Mouse (Mus musculus) hindbrain, embryonic 10.5 days (tissue): ENCODE results near the gene Tti1. TPM values are rescaled to one million over a fixed set of nuclear protein-coding genes. Genes with fewer than 3 reads are reported as not detected.

Experiments
- DNase-seq: peaks from one replicate; pipeline ENCODE4 v3.0.0-alpha.2; 2017; ENCODE audit warnings: low spot score
- H3K27ac ChIP-seq: fragments of 300-500 bp; sonication (generic); 2 replicates; pipeline ENCODE4 v1.5.1; 2016; ENCODE audit warnings: mild to moderate bottlenecking, moderate library complexity
- H3K27me3 ChIP-seq: fragments of 300-500 bp; sonication (generic); 2 replicates; pipeline ENCODE4 v1.6.1; 2016; ENCODE audit warnings: mild to moderate bottlenecking; ENCODE audit not compliant: poor library complexity, insufficient read depth, severe bottlenecking
- H3K36me3 ChIP-seq: fragments of 300-500 bp; sonication (generic); 2 replicates; pipeline ENCODE4 v1.6.1; 2016; ENCODE audit warnings: mild to moderate bottlenecking, moderate library complexity
- H3K4me1 ChIP-seq: fragments of 300-500 bp; sonication (generic); replicated peaks from 2 replicates; pipeline ENCODE4 v1.6.1; 2016; ENCODE audit warnings: mild to moderate bottlenecking
- H3K4me3 ChIP-seq: fragments of 300-500 bp; sonication (generic); 2 replicates; pipeline ENCODE4 v1.5.1; 2016; ENCODE audit warnings: mild to moderate bottlenecking, moderate library complexity
- H3K9me3 ChIP-seq: fragments of 300-500 bp; sonication (generic); 2 replicates; pipeline ENCODE4 v1.6.1; 2016; ENCODE audit warnings: mild to moderate bottlenecking, moderate library complexity
- WGBS: fragments of 180-500 bp; shearing (Covaris S2); methylation state at CpG from one replicate; pipeline ENCODE4 v1.1.7; 2016; 5-methylcytosine and 5-hydroxymethylcytosine counted together
- polyA plus RNA-seq: library from polyadenylated mRNA; unstranded; fragments of >200 nt; fragmentation: Nextera tagmentation; extraction: Ambion mirVana; gene quantifications from 2 replicates; pipeline ENCODE4 v1.2.1, GENCODE M21; 2016

Tti1 gene
- polyA plus RNA-seq, 1 experiment from 2014 or later: 36.5 TPM

DNA sequence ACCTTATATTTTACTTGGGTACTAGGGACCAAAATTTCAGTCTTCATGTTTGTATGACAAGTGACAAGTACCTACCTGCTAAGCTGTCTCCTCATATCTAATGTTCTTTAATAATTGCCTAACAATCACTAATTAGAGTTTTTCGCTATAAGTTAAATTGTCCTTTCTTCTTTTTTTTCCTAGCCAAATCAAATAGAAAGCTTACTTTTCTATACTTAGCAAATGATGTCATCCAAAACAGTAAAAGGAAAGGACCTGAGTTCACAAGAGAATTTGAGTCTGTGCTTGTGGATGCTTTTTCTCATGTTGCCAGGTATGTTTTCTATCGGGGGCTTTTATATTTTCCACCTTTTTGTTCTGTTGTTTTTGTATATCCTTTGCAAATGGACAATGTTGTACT lies 7.6 kb upstream of the Tti1 start:
- H3K36me3 ChIP-seq: peaks cover 60% of the 10 kb centered on the region
- 94% methylated on average over 2 of the region's 2 CpGs for WGBS
- no peak for DNase-seq
- no peaks in the 10 kb centered on the region for H3K27me3 ChIP-seq
- no peak overlapping the region for H3K4me3 ChIP-seq
- H3K27ac ChIP-seq: no peak overlapping the region
- peaks cover 9% of the 10 kb centered on the region for H3K4me1 ChIP-seq
- no peaks in the 10 kb centered on the region for H3K9me3 ChIP-seq

DNA sequence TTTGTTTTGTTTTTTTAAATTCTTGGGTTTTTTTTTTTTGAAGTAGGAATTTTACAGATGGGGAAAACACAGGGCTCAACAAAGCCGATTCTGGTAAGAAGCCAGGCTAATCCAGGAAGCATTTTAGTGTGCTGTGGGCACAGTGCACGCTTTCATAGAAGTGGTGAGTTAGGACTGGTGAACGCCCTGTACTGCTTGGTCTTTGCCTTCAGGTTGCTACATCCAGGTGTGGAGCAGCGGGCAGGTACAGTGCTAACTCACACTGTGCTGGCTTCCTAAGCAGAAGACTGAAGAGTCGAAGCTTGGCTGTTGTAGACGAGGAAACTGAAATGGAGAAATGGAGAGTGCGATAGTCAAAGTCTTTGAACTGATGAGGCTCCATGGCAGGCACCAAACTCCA lies 1.8 kb upstream of the Tti1 start:
- H3K36me3 ChIP-seq: peaks cover 27% of the 10 kb centered on the region
- no peak overlapping the region for H3K27ac ChIP-seq
- no peaks in the 10 kb centered on the region for H3K9me3 ChIP-seq
- peak overlapping the region; percentile 88 for H3K4me3 ChIP-seq
- 86% methylated on average over 7 of the region's 7 CpGs for WGBS
- peaks cover 44% of the 10 kb centered on the region for H3K4me1 ChIP-seq
- H3K27me3 ChIP-seq: no peaks in the 10 kb centered on the region
- DNase-seq: no peak

GRCm38 (mm10) chr2:158027855-158028353 lies 329 bp downstream of the Tti1 start:
- Histone ChIP-seq H3K9me3 (no peaks in the 10 kb centered on the region), H3K4me1 (peaks cover 44% of the 10 kb centered on the region), H3K36me3 (peaks cover 18% of the 10 kb centered on the region), H3K27ac (peak overlapping the region; percentile 96), H3K27me3 (no peaks in the 10 kb centered on the region), H3K4me3 (peak overlapping the region; percentile 88)
- no peak for DNase-seq
- WGBS: 4% methylated on average over 16 of the region's 16 CpGs

GRCm38 (mm10) chr2:158017330-158017729 lies 10.9 kb downstream of the Tti1 start:
- Histone ChIP-seq H3K9me3 (no peaks in the 10 kb centered on the region), H3K27me3 (no peaks in the 10 kb centered on the region), H3K4me3 (no peak overlapping the region), H3K36me3 (no peaks in the 10 kb centered on the region), H3K4me1 (no peaks in the 10 kb centered on the region), H3K27ac (no peak overlapping the region)
- 90% methylated on average over 4 of the region's 4 CpGs for WGBS
- no peak for DNase-seq

DNA sequence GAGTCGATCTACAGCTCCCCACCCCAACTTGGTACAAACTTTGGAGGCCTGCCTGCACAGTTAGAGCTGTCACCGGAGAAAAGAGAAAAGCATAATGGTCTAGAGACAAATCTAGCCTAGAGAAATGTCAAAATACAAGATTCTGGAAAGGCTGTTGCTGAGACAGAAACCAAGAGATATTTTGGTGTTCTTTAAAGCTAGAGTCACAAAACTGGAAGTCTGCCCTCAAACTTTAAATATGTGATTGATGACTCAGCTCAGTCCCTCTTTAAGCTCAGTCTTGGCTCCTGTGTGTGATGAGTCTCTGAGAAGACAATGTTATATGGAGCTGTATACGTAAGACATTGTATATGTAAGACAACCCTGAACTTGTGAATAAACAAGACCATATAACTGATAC lies 15.6 kb downstream of the Tti1 start:
- Histone ChIP-seq H3K27ac (no peak overlapping the region), H3K4me1 (no peaks in the 10 kb centered on the region), H3K36me3 (peaks cover 30% of the 10 kb centered on the region), H3K9me3 (no peaks in the 10 kb centered on the region), H3K27me3 (no peaks in the 10 kb centered on the region), H3K4me3 (no peak overlapping the region)
- DNase-seq: no peak
- 92% methylated on average over 3 of the region's 3 CpGs for WGBS

DNA sequence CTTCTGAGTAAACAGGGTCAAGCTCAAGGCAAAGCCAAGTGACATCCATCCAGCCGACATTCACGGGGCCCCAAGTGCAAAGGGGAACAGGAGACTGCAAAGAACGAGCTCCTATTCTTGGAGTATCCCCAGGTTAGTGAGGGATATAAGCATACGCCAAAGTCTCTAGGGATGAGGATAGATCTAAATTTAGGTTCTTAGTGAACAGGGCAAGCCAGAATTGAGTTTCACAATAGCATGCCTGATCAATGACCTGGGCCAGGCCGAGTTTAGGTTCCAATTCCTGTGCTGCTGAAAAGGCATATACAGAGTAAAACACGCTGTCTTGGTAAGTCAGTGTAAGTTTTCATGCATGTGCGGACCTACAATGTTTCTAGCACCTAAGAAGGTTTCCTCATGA lies 18.9 kb downstream of the Tti1 start:
- Histone ChIP-seq H3K9me3 (no peaks in the 10 kb centered on the region), H3K36me3 (peaks cover 63% of the 10 kb centered on the region), H3K27me3 (no peaks in the 10 kb centered on the region), H3K4me1 (no peaks in the 10 kb centered on the region), H3K27ac (no peak overlapping the region), H3K4me3 (no peak overlapping the region)
- DNase-seq: no peak
- 93% methylated on average over 7 of the region's 7 CpGs for WGBS

GRCm38 (mm10) chr2:158005641-158006040 lies 22.6 kb downstream of the Tti1 start:
- DNase-seq: no peak
- Histone ChIP-seq H3K4me1 (no peaks in the 10 kb centered on the region), H3K9me3 (no peaks in the 10 kb centered on the region), H3K27ac (no peak overlapping the region), H3K36me3 (peaks cover 74% of the 10 kb centered on the region), H3K4me3 (no peak overlapping the region), H3K27me3 (no peaks in the 10 kb centered on the region)
- 97% methylated on average over 4 of the region's 4 CpGs for WGBS

- Histone ChIP-seq H3K9me3 (no peaks in the 10 kb centered on the region), H3K27ac (no peak overlapping the region), H3K36me3 (peaks cover 72% of the 10 kb centered on the region), H3K4me1 (no peaks in the 10 kb centered on the region), H3K27me3 (no peaks in the 10 kb centered on the region), H3K4me3 (no peak overlapping the region)
- 87% methylated on average over 6 of the region's 6 CpGs for WGBS
- no peak for DNase-seq
These were observed 23.6 kb downstream of the Tti1 start for GRCm38 (mm10) chr2:158004620-158005019.

DNA sequence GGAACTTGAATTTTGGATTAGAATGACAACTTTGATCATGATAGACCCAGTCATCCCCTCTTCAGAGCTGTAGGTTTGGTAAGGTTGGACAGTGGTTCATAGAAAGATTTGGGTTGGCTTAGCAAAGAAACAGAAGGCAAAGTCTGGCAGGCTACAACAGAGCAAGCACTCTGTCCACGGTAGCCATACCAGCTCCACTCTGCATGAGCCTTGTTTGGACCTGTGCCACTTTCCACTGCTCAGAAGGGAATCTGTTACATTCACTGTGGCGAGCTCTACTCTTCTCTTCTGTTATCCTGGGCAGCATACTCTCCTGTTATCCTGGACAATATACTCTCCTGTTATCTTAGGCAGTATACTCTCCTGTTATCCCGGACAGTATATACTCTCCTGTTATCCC lies 29.4 kb downstream of the Tti1 start:
- 93% methylated on average over 3 of the region's 3 CpGs for WGBS

GRCm38 (mm10) chr2:157992501-157992900 lies 35.7 kb downstream of the Tti1 start:
- no peaks in the 10 kb centered on the region for H3K27me3 ChIP-seq
- H3K27ac ChIP-seq: no peak overlapping the region
- H3K4me3 ChIP-seq: no peak overlapping the region
- no peak for DNase-seq
- WGBS: 94% methylated on average over 4 of the region's 4 CpGs
- H3K36me3 ChIP-seq: peaks cover 87% of the 10 kb centered on the region
- H3K4me1 ChIP-seq: peaks cover 11% of the 10 kb centered on the region
- no peaks in the 10 kb centered on the region for H3K9me3 ChIP-seq

More for the DNA sequence above, 29.4 kb downstream of the Tti1 start:
- H3K36me3 ChIP-seq: peaks cover 68% of the 10 kb centered on the region
- H3K27me3 ChIP-seq: no peaks in the 10 kb centered on the region
- no peaks in the 10 kb centered on the region for H3K4me1 ChIP-seq
- DNase-seq: no peak
- no peak overlapping the region for H3K27ac ChIP-seq
- H3K4me3 ChIP-seq: no peak overlapping the region
- H3K9me3 ChIP-seq: no peaks in the 10 kb centered on the region

DNA sequence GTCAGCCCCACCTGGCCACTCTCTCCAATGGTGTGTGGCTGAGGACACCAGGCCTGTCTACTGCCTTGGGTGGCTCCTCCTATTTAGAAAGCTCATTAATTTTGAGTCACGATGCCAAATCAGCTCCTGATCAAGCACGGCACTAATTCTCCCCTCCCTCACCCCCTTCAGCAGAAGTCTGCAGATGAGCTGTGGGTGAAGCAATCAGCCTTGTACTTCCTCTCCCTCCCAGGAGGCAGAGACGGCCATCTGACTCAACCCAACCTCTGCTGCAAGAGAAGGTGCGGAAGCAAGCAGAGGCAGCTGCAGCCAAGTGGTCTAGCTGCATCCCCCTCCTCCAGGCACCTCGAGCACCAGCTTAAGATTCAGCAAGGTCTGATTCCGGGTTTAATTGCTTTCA lies 37.2 kb downstream of the Tti1 start:
- H3K27me3 ChIP-seq: no peaks in the 10 kb centered on the region
- peaks cover 16% of the 10 kb centered on the region for H3K4me1 ChIP-seq
- H3K27ac ChIP-seq: no peak overlapping the region
- no peak overlapping the region for H3K4me3 ChIP-seq
- H3K9me3 ChIP-seq: no peaks in the 10 kb centered on the region
- H3K36me3 ChIP-seq: peaks cover 80% of the 10 kb centered on the region
- 80% methylated on average over 6 of the region's 6 CpGs for WGBS
- no peak for DNase-seq

DNA sequence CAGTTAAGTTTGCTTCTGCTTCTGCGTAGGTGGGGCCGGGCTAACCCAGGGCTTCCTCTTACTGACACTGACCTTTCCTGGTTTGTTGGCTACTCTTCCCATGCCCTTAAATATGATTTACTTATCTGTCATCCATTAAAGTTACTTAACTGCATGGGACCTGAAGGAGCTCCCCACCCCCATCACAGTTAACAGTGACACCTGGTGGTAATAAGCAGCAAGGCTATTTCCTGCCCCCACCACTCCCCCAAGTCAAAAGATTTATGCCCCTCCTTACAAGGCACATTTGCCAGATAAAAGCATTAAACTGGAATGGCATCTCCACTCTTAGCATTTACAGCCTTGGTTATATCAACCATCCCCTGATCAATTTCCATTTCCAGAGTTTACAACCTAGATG lies 38.3 kb downstream of the Tti1 start:
- Histone ChIP-seq H3K36me3 (peaks cover 73% of the 10 kb centered on the region), H3K4me3 (no peak overlapping the region), H3K9me3 (no peaks in the 10 kb centered on the region), H3K27ac (no peak overlapping the region), H3K27me3 (no peaks in the 10 kb centered on the region), H3K4me1 (peaks cover 16% of the 10 kb centered on the region)
- WGBS: 85% methylated on average over 2 of the region's 2 CpGs
- DNase-seq: no peak

GRCm38 (mm10) chr2:157988416-157989190 lies 39.6 kb downstream of the Tti1 start:
- no peak overlapping the region for H3K27ac ChIP-seq
- no peaks in the 10 kb centered on the region for H3K9me3 ChIP-seq
- H3K36me3 ChIP-seq: peaks cover 60% of the 10 kb centered on the region
- DNase-seq: no peak
- H3K4me3 ChIP-seq: no peak overlapping the region
- H3K27me3 ChIP-seq: no peaks in the 10 kb centered on the region
- WGBS: 78% methylated on average over 7 of the region's 7 CpGs
- H3K4me1 ChIP-seq: peaks cover 16% of the 10 kb centered on the region
